Mouse (Mus musculus) adrenal gland, postnatal 14 days (tissue): ENCODE data around the gene Grb10. TPM values are rescaled to one million over a fixed set of nuclear protein-coding genes. Genes with fewer than 3 reads are reported as not detected.
A peak's percentile ranks its signal among the peaks of the same experiment; 100 is the strongest.

Experiments used
- DNase-seq: peaks from one replicate; pipeline ENCODE4 v3.0.0; 2021; ENCODE audit warnings: mixed read lengths
- total RNA-seq: library from RNA; stranded (reverse); gene quantifications from 2 replicates; pipeline ENCODE4 v1.2.3, GENCODE M21; 2021

The Grb10 gene
- total RNA-seq, 1 experiment from 2014 or later, result 149 TPM

DNA sequence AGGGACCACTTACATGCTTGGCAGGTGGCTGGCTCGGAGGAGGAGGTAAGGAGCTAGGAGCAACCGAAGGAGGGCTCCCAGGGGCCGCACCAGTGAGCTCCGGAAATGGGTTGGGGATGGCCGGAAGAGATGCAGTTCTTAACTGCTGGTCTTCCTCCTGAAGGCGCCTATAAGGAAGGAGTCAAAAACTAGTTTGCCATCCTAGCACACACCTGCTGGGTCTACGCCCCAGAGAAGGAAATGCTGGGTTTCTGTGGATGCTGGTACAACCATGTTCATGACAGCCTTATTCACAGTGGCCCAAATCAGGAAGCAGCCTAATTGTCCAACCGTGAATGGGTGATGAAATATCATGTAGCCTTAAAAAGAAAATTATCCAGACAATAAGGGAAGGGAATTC is 71.0 kb downstream of the Grb10 start:
- no peak for DNase-seq

DNA sequence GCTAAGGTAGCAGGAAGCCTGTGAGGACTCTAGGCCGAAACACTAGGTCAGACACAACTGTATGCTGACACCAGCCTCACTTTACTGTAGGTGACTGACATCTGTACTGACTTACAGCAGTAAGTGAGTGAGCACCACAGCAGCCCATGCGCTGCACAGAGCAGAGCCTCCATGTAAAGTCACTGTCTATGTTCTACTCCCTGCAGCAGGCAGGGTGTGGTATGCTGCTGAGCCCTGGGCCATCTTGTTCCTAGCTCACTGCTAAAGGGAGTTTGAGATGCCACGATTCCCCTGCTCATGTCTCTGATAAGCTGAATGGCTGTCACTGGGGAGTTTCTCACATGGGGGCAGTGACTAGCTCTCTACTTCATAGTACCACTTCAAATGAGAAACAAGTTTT is 72.3 kb downstream of the Grb10 start:
- DNase-seq, result no peak

DNA sequence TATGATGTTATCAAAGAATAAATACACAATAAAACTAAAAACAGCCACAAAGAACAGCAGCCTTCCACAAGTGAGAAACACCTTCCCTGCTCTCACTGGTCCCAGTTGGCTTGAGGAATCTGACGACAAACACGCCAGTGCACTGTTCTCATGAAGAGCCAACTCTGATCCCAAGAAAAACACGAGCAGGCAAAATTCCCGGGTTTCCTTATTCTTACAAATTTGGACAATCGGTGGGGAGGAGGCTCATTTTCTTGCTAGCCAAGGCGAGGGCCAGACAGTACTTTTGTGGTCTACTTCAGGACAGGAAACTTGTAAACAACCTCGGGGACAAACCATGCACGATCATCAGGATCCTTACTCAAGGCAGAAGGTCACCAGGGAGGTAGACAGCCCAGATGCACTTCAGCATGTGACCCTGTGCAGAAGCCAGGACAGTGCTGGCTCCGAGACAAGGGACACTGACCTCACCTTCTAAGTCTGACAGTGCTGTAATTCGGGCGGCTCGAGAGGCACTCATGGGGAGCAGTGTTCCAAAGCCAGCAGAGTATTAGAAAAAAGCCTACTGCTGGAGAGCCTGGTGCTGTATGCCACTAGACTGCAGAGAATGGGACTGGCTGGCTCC is 72.9 kb downstream of the Grb10 start:
- DNase-seq, result peak; percentile 84

DNA sequence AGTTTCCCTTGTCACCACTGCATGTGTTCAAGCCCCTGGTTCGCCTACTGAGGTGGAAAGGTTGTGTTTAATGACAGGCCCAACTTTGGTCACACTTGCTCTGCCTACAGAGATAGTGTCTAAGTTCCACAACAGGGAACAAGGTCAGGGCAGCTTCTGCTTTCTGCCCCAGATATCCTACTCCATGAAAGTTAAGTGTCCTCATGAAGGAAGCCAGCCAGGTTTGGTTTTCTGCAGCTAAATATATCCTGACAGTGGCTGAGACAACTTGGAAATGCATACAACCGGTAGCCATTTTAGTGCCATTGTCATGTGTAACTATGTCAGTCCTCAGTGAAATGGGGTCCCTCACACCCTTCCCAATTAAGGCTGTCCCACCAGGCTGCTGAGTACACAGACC is 73.8 kb downstream of the Grb10 start:
- DNase-seq, result no peak

DNA sequence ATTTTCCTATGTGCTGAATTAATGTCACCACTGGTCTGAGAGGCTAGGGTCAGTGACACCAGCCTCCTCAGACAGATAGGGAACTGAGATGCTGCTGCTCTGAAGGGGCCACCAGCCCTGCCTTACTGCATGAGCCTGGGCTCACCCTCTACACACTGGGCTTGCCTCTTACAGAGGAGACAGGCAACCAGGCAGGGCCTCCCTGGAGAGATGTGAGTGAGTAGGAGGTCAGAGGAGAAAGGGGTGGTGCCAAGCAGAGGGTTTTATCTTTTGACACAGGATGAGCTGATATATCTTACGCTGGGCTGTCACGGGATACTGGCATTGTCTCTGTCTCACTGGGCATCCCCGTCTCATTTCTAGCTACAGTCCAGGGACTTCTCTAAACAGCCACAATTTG is 74.9 kb downstream of the Grb10 start:
- DNase-seq, result peak; percentile 34

DNA sequence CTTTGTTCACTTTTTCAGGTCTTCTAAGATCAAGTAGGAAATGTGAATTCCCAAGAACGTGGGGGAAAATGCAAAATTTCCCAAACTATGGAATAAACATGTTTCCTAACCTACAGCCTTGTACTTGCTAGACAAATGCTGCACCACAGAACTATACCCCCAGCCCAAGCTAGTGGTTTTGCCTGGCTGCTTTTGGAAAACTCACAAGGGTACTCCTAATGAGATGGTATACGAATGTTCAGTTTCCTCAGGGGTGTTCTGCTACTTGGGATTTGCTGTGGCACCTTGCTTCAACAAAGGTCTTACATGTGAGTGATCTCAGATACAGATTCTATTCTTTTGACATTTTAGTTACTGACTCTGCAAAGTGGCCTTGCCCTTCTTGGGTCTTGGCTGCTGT is 75.4 kb downstream of the Grb10 start:
- no peak for DNase-seq

DNA sequence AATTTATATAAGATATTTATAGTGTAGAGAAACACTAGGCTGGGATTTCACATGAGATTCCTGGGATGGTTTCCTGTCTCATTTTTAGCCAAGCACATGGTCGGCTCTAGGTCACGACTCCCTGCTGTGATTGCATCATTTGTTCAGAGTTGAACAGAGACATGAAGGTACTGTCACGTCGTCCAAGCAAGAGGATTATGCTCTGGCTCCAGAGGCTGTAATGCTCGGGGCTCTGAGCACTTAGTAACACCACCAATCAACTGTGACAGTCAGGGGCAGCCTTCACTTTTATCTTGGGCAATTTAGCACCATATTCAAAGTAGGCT is 75.9 kb downstream of the Grb10 start:
- DNase-seq, result peak; percentile 34

DNA sequence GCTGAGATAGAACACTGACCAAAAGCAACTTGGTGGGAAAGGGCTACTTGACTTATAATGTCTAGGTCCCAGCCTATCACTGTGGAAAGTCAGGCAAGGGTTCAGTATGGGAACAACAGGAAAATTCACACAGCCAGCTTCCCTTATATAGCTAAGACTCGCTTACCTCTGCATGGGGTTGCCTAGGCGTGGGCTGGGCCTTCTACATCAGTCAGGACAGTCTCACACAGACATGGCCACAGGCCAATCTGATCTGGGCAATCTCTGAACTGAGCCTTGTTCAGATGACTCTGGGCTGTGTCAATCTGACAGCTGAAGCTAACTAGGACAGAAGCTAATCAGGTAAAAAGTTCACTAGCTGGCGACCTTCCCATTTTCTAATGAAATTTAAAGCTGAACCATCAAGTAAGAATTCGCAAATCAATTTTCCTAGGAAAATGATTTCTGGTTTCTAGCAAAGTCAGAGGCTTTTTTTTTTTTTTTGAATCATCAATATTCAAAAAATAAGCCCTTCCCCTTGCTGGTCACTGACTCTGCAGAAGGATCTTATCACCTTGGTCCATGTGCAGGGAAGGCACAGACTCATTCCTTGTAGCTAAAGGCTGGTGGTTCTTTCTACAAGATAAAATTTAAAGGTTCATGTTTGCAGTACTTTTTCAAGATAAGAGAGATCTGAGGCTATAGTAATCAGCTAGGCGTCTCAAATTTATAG is 76.4 kb downstream of the Grb10 start:
- peak; percentile 74 for DNase-seq

DNA sequence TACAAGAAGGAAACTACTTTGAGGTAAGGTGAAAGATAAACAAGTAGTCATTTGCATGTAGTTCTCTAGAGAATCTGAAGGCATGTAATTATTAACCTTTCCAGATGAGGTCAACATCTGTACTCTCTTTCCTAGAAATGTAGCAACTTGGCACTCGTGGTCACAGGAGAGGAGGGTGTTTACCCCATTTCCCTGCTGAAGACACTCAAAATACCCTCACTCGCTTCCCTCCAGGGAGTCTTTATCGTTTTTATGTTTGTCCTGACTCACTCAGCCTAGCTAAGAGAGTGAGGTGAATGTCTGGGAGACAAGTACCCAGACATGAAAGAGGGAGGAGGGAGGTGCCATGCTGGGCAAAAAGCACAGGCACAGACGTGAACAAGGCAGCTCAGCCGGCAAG is 77.6 kb downstream of the Grb10 start:
- no peak for DNase-seq

DNA sequence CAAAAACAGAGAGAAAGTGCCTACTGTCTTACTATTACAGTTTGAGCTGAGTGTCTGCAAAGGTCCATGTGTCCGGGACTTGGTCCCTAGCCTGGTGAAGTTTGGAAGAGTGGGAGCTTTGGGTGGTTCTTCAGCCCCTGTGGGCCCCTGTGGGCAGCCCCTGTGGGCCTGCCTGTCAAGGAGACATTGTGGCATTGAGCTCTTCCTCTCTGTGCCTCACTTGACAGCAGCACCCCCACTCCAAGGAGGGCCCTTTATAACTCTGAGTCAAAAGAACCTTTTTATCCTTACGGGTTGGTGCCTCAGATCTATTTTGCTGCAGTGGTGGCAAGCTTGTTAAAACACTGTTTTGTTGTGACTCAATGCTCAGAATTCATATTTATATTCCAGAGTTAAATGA is 78.3 kb downstream of the Grb10 start:
- no peak for DNase-seq

DNA sequence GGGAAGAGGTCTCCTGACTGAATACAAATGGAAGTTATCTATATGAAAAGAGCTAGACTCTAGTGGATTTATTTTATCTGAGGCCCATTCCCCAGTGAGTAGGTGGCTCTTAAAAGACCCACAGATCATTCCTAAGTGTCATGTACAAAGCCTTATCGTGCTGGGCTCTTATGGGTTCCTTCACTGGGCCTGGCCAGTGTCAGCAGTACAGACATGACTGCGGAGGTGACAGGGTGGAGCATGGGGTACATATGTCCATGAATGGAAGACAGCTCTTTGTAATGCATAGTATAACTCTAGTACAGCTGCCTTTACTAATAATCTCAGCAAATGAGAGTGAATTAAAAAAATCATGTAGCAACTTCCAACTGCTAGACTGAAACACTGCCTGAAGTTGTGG is 80.0 kb downstream of the Grb10 start:
- no peak for DNase-seq

DNA sequence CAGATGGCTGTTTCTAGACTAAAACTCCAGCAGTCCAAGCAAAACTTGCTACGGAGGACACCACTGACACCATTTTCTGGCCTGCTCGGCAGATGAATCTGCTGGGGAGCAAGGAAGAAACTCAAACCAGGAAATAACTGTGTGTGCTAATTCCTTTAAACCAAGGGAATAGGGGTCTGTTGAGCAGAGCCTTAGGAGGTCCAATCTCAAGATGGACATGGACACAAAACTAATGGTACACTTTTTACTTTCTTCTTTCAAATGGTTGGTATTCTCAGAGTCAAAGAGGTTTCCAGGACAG is 80.5 kb downstream of the Grb10 start:
- DNase-seq, result no peak

DNA sequence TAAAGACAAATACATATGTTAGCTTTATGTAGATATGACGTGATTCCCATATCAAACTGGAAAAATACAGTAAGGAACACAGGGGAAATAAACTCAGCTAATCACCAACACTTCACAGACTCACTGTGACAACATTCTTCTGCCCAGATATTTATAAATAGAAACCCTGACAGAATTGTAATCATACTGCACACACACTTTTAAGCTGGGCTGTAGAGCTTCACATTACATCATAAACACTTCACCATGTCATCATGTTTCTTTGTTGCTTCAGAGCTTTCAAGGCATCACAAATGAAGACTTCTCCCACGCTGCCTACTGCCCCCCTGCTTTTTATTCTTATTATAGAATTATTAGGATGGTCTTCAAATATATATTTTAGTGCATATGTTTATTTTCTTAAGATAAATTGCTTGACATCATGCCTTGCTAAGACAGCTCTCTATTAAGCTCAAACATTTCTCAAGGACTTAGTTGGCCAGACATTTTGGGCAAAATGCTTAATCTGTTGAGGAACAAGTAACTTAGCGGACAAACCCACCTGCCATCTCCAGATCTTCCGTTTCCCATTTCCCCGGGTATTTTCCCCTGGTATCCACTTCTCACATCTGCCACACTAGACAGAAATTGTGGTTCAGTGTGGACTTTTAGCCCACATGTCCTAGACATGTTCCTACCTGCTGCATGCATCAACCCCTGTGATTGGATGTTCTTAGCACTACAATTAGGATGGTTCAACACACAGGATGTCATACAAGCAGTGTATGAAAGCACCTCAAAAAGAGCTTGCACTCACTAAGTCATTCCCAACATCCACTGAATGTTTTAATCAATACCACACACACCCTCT is 81.0 kb downstream of the Grb10 start:
- DNase-seq, result no peak

DNA sequence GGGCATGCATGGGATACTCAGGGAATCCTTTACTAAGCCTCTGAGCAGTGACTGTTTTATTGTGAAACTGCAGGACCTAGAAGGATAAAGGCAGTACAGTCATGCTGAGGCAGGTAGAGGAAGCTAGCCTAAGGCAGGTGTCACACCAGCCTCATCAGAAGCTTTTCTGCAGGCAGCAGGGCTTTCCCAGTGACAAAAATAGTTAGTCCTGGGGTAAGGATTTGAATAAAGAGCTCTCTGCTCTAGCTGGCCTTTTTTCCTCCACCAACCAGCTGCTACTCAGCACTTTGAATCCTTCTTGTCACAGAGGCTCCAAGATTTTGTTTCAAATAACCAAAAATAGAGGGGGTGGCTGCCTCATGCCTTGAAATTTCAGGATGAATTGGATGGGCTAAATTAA is 82.7 kb downstream of the Grb10 start:
- no peak for DNase-seq

DNA sequence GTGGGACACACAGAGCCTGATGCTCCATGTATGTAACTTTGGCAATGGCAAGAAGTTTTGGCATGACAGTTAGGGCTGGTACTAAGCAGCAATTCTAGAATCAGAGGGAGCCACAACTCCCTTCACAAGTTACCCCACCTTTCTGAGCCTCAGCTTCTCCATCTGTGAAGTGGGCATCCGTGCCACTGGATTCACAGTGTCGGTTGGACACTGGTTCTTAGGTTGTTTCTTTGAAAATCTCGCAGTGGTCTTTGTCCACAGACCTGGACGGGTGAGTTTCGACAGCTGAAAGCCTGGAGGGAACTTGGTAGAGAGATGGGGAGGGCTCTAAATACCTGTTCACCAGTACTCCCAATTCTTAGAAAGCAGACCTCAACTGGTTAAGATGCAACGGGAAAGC is 83.9 kb downstream of the Grb10 start:
- DNase-seq, result no peak

DNA sequence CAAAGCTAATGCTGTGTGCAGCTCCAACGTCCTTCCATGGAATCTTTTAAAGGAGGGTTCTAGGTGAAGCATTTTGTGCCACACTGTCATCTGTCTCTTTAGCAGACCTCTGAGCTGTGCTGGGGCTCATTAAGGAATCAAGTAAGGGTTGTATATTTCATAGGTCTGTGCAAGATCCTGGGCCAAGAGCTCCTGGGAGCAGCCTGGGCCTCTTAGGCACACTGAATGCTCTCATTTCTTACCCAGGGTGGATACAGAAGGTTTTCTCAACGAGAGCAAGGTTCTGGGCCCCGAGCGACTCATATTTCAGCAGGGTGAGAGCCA is 84.4 kb downstream of the Grb10 start:
- DNase-seq, result no peak

DNA sequence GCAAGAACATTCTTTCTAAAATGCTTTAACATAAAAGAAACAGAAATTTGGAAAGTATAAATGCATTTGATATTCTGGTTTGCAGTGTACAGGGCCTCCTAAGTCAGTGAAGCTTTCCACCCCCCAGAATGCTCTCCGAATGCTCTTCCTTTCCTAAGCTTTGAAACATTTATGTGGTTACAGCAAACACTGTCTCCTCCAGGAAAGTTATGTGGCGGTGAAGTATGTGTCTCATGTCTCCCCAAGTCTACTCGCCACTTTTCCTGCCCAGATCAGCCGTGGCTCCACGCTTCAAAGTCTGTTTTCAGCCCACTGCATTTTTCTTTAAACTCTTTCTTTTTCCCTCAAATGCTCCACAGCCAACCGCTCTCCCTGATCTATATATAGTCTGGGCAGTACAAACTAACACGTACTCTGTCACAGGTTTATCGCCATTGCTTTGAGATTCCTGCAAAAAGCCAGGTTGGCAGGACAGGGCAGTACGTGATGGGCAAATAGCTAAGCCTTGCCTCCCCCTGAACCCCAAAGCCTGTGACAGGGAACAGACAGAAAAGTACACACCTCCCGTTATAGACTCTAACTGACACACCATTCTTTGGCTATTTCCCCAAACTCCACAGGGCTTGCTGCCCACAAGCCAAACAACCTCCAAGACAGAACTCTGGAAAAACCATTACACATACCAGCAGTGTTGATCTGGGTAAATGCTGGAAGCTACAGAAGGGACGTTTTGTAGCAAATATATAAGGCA is 84.9 kb downstream of the Grb10 start:
- DNase-seq, result no peak

DNA sequence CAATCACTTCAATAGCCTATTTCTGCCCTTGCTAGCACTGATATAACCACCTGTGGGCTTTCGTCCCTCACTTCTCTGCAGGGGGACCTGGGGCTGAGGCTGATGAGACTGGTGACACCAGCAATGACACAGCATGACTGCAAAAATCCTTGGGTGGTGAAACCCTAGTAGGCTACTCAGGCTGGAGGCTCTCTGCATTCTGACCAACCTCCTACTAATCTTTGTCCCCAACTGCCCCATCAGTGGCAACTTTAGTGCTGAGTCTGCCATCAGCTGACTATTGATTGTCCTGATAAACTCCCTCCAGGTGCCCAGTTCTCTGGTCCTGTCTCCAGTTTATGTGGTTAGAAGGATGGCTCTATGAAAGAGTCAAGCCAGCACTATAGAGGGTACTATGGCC is 85.9 kb downstream of the Grb10 start:
- DNase-seq, result no peak

DNA sequence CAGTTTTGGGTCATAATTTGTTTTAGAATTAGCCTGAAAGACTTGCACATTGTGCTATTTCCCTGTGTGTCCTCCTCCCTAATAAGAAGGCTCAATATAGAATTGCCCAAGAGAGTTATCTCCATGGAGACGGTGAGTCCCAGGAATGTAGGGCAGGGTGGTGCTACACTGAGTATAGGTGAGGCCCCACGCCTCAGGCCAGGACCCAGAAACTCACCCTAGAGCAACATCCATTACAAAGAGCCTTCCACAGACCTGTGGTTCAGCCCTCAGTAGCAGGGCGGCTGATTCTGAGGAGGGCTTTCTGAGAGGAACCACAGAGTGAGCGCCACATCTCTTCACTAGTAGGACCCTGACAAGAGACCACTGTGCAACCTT is 89.5 kb downstream of the Grb10 start:
- no peak for DNase-seq

DNA sequence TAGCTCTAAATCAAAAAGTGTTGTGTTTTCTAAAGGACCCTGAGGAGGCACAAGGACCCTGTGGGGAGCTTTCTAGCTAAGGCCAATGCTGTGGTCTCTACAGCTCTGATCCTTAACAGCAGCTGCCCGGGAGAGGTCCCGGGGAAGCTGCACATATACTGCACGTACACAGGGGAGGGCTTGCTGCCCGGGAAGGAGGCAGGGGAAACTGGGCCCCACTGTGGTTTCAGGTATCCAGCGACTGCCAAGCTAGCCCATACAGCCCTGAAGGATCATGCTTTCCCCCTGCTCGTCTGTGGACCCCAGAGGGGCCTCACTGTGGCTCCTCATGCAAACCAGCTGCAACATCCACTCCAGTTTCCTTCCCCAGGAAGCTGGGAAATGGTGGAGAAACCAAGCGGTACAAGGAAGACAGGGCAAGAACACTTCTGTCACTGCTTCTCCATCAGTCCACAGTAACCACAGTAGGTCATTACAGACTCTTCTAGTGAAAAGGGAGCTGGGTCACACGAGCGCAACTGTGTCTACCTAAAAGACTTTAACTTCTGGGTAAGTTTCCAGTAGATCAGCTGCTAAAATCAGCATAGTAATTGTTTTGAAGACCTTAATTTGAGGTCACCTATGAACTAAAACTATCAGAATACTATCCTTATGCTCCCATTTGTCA is 90.0 kb downstream of the Grb10 start:
- no peak for DNase-seq

DNA sequence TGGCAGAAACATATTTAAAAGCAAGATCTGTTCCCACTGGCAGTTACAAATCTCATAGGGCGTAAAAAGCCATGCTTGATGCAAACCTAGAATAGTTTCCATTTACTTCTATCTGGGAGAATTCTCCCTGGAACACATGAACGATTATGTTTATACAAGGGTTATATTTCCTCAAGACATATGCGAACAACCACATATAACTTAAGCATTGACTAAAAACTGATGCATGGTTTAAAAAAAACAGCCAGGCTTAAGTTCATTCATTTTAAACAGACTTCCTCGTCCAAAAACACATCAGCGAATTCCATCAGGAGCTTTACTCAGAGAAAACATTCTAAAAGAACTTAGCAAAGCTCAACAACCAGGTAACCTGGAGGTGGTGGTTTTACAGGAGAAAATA is 90.6 kb downstream of the Grb10 start:
- DNase-seq, result no peak

DNA sequence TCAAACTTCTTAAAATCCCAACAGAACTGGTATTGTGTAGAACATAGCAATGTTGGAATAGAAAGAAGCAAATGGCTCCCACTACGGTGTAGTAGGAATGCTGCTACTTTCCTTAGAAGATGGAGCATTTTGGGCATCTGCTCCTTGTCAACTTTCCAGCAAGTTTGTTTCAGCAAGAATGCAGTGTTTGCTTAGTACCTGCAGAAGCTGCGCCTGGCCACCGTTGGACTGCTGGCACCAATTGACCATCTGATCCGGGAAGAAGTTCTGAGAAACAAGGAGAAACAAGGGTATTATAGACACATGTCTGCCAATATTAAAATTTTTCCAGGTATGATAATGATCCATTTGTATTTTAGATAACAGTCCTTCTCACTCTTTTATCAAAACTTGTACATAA is 92.7 kb downstream of the Grb10 start:
- DNase-seq, result no peak

DNA sequence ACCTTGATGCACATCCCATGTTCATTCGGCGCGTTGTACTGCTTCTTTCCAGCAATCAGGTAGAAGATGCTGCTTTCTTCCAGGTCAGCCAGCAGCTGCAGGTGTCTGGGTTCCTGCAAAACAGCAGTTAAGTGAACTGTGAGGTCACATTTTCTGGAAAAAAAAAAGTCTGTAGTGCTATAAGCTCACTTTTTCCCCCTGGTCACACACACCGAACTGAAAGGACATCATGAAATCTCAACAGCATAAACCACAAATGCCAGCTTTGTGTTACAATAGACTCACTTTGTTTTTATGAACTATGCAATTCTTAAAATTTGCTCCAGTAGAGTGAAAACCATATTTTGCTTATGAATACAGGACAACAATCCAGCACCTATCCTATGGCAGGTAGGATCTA is 93.7 kb downstream of the Grb10 start:
- no peak for DNase-seq
